Mouse (Mus musculus) forebrain, postnatal 0 days (tissue): ENCODE measurements around the gene Mst1r. TPM values are rescaled to one million over a fixed set of nuclear protein-coding genes. Genes with fewer than 3 reads are reported as not detected.

Experiments
- ATAC-seq: fragments of 200-750 bp; cut with Nextera tagmentation; 2 replicates; pipeline ENCODE4 v1.8.0; 2017; ENCODE audit warnings: mild to moderate bottlenecking, moderate library complexity
- DNase-seq: peaks from one replicate; pipeline ENCODE4 v3.0.0-alpha.2; 2015
- H3K27ac ChIP-seq: fragments of 300-500 bp; sonication (generic); 2 replicates; pipeline ENCODE4 v1.5.1; 2014; ENCODE audit warnings: low read depth, mild to moderate bottlenecking, antibody characterized with exemption, low read length, moderate library complexity, mixed read lengths
- H3K27me3 ChIP-seq: fragments of 300-500 bp; sonication (generic); 2 replicates; pipeline ENCODE4 v1.6.1; 2014; ENCODE audit warnings: mild to moderate bottlenecking, low read length, mixed read lengths; ENCODE audit not compliant: insufficient read depth
- H3K36me3 ChIP-seq: fragments of 300-500 bp; sonication (generic); 2 replicates; pipeline ENCODE4 v1.6.1; 2014; ENCODE audit warnings: mild to moderate bottlenecking, moderate library complexity; ENCODE audit not compliant: insufficient read depth
- H3K4me1 ChIP-seq: fragments of 300-500 bp; sonication (generic); 2 replicates; pipeline ENCODE4 v1.6.1; 2014; ENCODE audit warnings: antibody characterized with exemption; ENCODE audit not compliant: insufficient read depth
- H3K4me2 ChIP-seq: fragments of 300-500 bp; sonication (generic); 2 replicates; pipeline ENCODE4 v1.6.1; 2014; ENCODE audit warnings: low read depth, mild to moderate bottlenecking, moderate library complexity
- H3K4me3 ChIP-seq: fragments of 300-500 bp; sonication (generic); 2 replicates; pipeline ENCODE4 v1.5.1; 2014; ENCODE audit warnings: low read depth, low read length, mixed read lengths
- H3K9ac ChIP-seq: fragments of 300-500 bp; sonication (generic); 2 replicates; pipeline ENCODE4 v1.6.1; 2014; ENCODE audit warnings: mild to moderate bottlenecking
- H3K9me3 ChIP-seq: fragments of 300-500 bp; sonication (generic); 2 replicates; pipeline ENCODE4 v1.6.1; 2016; ENCODE audit warnings: low read length
- CTCF ChIP-seq: sonication (generic); IDR thresholded peaks from 2 replicates; pipeline ENCODE4 v1.5.1; 2016; ENCODE audit warnings: antibody characterized with exemption, control low read depth, low read depth
- WGBS: fragments of 180-500 bp; shearing (Covaris S2); extraction: QIAGEN DNeasy Blood & Tissue Kit; methylation state at CpG from one replicate; pipeline ENCODE4 v1.1.7; 2014; 5-methylcytosine and 5-hydroxymethylcytosine counted together
- polyA plus RNA-seq: library from polyadenylated mRNA; unstranded; fragments of >200 nt; fragmentation: Nextera tagmentation; extraction: Ambion mirVana; gene quantifications from 2 replicates; pipeline ENCODE4 v1.2.1, GENCODE M21; 2015
- total RNA-seq: library from RNA; depleted of rRNA; stranded (reverse); fragments of >200 nt; gene quantifications from 2 replicates; pipeline ENCODE4 v1.2.3, GENCODE M21; 2014

Mst1r gene
- total and polyA plus RNA-seq, 2 experiments from 2014 or later = 0.86 to 1.0 TPM

DNA sequence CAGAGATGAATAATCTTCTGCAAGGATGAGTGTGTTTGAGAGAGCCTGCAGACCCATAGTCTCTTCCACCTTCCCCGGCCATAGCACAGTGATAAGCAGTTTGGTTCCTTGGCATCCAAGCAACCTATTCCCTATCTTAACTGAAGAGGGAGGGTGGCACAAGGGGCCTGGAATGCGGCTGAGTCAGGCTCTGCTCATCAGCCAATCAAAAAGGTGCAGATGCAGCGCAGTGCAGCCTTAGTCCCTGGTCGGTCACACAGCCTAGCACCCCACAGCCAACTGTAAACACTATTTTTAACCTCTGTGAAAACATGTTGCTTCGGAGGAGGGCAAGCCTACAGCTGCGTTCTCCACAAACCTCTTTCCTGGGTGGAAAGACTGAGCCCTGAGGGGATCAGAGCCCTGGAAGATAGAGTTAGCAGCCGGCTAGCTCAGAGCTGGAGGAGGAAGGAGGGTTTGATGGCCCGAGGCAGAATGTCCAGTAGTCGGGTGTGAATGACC is 20.3 kb downstream of the Mst1r start:
- no peak overlapping the region for H3K9ac ChIP-seq
- no peak overlapping the region for H3K4me3 ChIP-seq
- H3K4me2 ChIP-seq = no peak overlapping the region
- no peaks in the 10 kb centered on the region for H3K36me3 ChIP-seq
- no peaks in the 10 kb centered on the region for H3K27me3 ChIP-seq
- WGBS = 56% methylated on average over 9 of the region's 9 CpGs
- H3K9me3 ChIP-seq = no peaks in the 10 kb centered on the region
- ATAC-seq (no peak), DNase-seq (no peak)
- TF ChIP-seq CTCF = no peak
- peaks cover 14% of the 10 kb centered on the region for H3K4me1 ChIP-seq
- peak overlapping the region; percentile 59 for H3K27ac ChIP-seq

DNA sequence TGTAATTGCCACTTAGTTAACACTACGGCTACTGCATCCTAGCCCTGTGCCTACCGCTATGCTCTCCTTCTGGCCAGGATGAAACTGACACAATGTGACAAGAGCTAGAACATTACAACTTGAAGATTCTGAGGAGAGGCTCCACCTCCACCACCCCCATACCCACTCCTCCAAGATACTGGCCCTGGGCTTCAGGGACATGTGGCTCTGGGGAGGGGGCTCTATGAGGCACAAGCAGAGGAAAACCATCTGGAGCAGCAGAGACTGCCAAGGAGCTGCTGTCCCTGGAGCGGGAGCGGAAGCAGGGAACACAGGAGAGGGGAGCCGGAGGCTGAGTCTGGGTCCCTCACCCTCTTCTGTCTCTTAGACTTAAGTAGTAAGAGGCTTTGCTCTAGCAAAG is 21.1 kb downstream of the Mst1r start:
- Histone ChIP-seq H3K36me3 (no peaks in the 10 kb centered on the region), H3K9ac (no peak overlapping the region), H3K27me3 (no peaks in the 10 kb centered on the region), H3K4me1 (peaks cover 14% of the 10 kb centered on the region), H3K27ac (peak overlapping the region; percentile 59), H3K9me3 (no peaks in the 10 kb centered on the region), H3K4me3 (no peak overlapping the region), H3K4me2 (no peak overlapping the region)
- ATAC-seq = peak; percentile 76
- peak; percentile 71 for DNase-seq
- TF ChIP-seq CTCF = no peak
- WGBS = 58% methylated on average over 5 of the region's 5 CpGs

DNA sequence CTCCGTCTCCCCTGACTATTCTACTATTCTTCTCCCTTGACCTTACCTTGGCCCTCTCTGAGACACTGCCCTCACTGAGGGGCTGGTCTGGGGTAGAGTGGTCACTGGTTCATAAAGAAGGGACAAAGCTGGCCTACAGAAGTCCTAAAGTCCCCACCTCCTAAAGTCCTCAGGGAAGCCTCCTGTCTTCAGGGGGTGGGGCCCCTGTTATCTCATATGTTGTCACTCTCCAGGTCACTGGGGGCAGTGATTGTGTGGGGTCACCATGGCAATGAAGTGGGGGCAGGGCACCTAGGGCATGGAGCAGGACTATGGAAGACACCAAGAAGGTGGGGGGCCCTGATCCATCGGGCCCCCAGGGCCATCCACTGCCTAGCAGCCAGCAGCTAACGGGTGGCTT is 21.5 kb downstream of the Mst1r start, which contains the start of gene Actl11:
Gene Actl11, plus strand, starts transcription at position 301 of the 400 bp plus-strand sequence.
- Histone ChIP-seq H3K36me3 (no peaks in the 10 kb centered on the region), H3K27ac (peak within 1 kb of the TSS; percentile 59), H3K9me3 (no peaks in the 10 kb centered on the region), H3K4me1 (peaks cover 14% of the 10 kb centered on the region), H3K4me2 (no peak within 1 kb of the TSS), H3K27me3 (no peaks in the 10 kb centered on the region), H3K4me3 (no peak within 1 kb of the TSS), H3K9ac (no peak within 1 kb of the TSS)
- ATAC-seq (no peak), DNase-seq (no peak)
- TF ChIP-seq CTCF = no peak
- WGBS = 80% methylated on average over 3 of the region's 3 CpGs

DNA sequence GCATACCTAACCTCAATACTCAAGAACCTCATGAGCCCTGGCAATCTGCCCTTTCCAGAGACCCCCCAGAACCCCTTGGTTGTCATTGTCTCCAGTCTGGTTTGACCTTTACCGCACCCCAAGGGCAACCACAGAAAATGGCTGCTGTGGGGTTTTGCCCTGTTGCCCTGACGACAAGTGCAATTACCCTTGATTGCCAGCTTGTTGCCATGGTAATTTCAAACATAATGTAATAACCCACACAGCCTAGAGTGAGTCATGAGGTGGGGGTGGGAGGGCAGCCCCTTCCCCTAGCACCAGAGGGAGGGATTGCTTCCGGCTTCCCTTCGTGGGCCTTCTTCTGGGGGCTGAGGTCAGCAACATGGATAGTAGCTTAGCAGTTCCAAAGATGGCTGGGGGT is 25.5 kb downstream of the Mst1r start:
- Histone ChIP-seq H3K27ac (no peak overlapping the region), H3K36me3 (no peaks in the 10 kb centered on the region), H3K9me3 (no peaks in the 10 kb centered on the region), H3K9ac (no peak overlapping the region), H3K27me3 (no peaks in the 10 kb centered on the region), H3K4me3 (no peak overlapping the region), H3K4me2 (no peak overlapping the region), H3K4me1 (0 out of 2 replicates have a peak, but pooled peaks cover 2% of the 10 kb centered on the region)
- WGBS = 58% methylated on average over 4 of the region's 4 CpGs
- TF ChIP-seq CTCF = no peak
- ATAC-seq = peak; percentile 17; the same call in 1 of the 2 replicates
- DNase-seq = peak; percentile 43

DNA sequence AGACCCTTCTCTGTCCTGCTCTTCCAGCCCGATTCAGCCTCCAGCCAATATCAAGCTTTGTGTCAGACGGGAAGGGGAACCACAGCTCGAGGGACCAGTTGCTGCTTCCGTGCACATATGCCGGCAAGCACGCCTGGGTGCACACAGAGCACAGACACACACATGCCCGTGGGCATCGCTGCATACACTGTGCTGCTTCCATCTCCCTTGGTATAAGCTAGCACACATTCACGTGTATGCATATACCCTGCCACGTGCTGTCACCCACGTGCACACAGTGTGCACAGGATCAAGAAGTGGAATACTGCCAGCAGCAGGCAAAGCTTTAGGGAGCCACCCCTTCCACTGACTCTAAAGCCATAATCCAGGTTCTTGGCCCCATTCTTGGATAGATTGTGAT is 27.5 kb downstream of the Mst1r start:
- no peak for TF ChIP-seq CTCF
- Histone ChIP-seq H3K9me3 (no peaks in the 10 kb centered on the region), H3K27me3 (no peaks in the 10 kb centered on the region), H3K9ac (no peak overlapping the region), H3K4me2 (no peak overlapping the region), H3K4me3 (no peak overlapping the region), H3K27ac (no peak overlapping the region), H3K36me3 (no peaks in the 10 kb centered on the region), H3K4me1 (peaks cover 8% of the 10 kb centered on the region; the same call in 1 of the 2 replicates)
- DNase-seq (peak; percentile 24), ATAC-seq (no peak)
- WGBS = 77% methylated on average over 11 of the region's 11 CpGs

DNA sequence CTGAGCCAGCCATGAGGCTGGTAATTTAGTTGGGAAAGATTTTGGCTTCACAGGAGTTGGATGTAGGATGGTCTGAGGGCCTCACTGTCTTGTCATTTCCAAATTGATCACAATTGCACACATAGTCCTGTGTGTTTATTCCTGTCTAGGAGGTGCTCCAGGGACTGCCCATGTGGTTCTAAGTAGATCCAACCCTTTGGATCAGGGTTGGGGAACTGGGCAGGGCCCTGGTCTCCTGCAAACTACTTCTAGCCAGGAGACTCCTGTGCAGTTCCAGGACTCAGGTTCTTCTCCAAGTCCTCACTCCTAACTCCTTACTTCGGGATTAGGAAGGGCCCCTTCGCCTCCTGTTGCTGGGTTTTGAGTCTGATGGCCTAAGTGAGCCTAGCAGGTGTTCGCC is 28.7 kb downstream of the Mst1r start, which contains the start of gene Camkv:
Gene Camkv, plus strand, starts transcription at position 301 of the 400 bp plus-strand sequence.
- H3K27ac ChIP-seq = peak within 1 kb of the TSS; percentile 50
- no peaks in the 10 kb centered on the region for H3K27me3 ChIP-seq
- H3K9me3 ChIP-seq = no peaks in the 10 kb centered on the region
- peak within 1 kb of the TSS; percentile 59 for H3K4me3 ChIP-seq
- no peak for TF ChIP-seq CTCF
- peak within 1 kb of the TSS; percentile 74 for H3K4me2 ChIP-seq
- peak within 1 kb of the TSS; percentile 80 for H3K9ac ChIP-seq
- H3K36me3 ChIP-seq = no peaks in the 10 kb centered on the region
- 15% methylated on average over 3 of the region's 3 CpGs for WGBS
- DNase-seq = no peak
- H3K4me1 ChIP-seq = peaks cover 8% of the 10 kb centered on the region; the same call in 1 of the 2 replicates
- ATAC-seq = no peak

DNA sequence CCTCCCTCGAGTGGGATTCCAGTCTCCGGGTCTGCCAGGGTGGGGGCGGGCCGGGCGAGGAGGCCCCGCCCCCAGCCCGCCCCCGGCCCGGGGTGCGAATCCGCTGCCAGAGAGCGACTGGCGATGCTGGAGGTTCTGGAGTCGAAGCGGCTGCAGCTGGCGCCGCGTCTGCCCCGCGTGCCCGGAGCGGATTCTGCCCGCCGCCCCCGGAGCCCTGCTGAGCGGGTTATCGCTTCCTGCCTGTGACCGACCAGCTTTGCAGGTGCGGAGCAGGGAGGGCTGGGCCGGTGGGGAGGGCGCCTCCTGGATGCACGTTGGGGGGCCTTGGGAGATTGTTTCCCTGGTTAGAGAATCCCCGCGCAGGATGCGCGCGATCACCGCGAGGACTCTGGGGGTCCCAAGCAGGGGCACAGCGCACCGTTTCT is 29.1 kb downstream of the Mst1r start:
- peak; percentile 64 for ATAC-seq
- peak; percentile 7; the same call in 1 of the 2 replicates for TF ChIP-seq CTCF
- peak; percentile 61 for DNase-seq
- H3K9ac ChIP-seq = peak overlapping the region; percentile 80
- H3K27me3 ChIP-seq = no peaks in the 10 kb centered on the region
- H3K9me3 ChIP-seq = no peaks in the 10 kb centered on the region
- H3K4me3 ChIP-seq = peak overlapping the region; percentile 59
- 3% methylated on average over 41 of the region's 41 CpGs for WGBS
- peak overlapping the region; percentile 74 for H3K4me2 ChIP-seq
- no peaks in the 10 kb centered on the region for H3K36me3 ChIP-seq
- H3K27ac ChIP-seq = peak overlapping the region; percentile 50
- H3K4me1 ChIP-seq = peaks cover 8% of the 10 kb centered on the region; the same call in 1 of the 2 replicates
